Mouse (Mus musculus): ENCODE results near the gene Gm7682. TPM values are rescaled to one million over a fixed set of nuclear protein-coding genes. Genes with fewer than 3 reads are reported as not detected.

Gene Gm7682
- not detected for polyA plus RNA-seq (2017; shearing (Covaris generic))

GRCm38 (mm10) chr5:94445484-94445883, at the start of gene Gm7682:
Gm7682 (plus strand) TSS chr5:94445784.

Other genes starting within 250 kb of the Gm7682 start
- not detected for gene Gm3106, start 227.8 kb upstream of the Gm7682 start, polyA plus RNA-seq (2017; shearing (Covaris generic))
- not detected for gene A430089I19Rik, start 139.0 kb upstream of the Gm7682 start, polyA plus RNA-seq (2017; shearing (Covaris generic))
- not detected for gene Gm6502, start 131.3 kb upstream of the Gm7682 start, polyA plus RNA-seq (2017; shearing (Covaris generic))
- gene AA792892, start 106.0 kb upstream of the Gm7682 start, polyA plus RNA-seq (2017; shearing (Covaris generic)), result not detected
- gene Gm3139, start 80.5 kb downstream of the Gm7682 start, polyA plus RNA-seq (2017; shearing (Covaris generic)), result not detected
- gene Gm3147, start 170.6 kb downstream of the Gm7682 start, polyA plus RNA-seq (2017; shearing (Covaris generic)), result not detected
- not detected for gene Gm6509, start 178.2 kb downstream of the Gm7682 start, polyA plus RNA-seq (2017; shearing (Covaris generic))
- not detected for gene Gm6205, start 202.6 kb downstream of the Gm7682 start, polyA plus RNA-seq (2017; shearing (Covaris generic))